Mouse (Mus musculus) stomach, embryonic 14.5 days (tissue): ENCODE measurements around the gene 6330409D20Rik. TPM values are rescaled to one million over a fixed set of nuclear protein-coding genes. Genes with fewer than 3 reads are reported as not detected.

ENCODE experiments used
- ATAC-seq: fragments of 200-750 bp; cut with Nextera tagmentation; 2 replicates; pipeline ENCODE4 v1.8.0; 2017; ENCODE audit warnings: low read depth, moderate TSS enrichment; ENCODE audit not compliant: insufficient number of reproducible peaks, insufficient read depth, low FRiP score
- H3K27ac ChIP-seq: fragments of 300-500 bp; sonication (generic); 2 replicates; pipeline ENCODE4 v1.5.1; 2014; ENCODE audit warnings: mild to moderate bottlenecking, low read length, moderate library complexity, mixed read lengths
- H3K27me3 ChIP-seq: fragments of 300-500 bp; sonication (generic); 2 replicates; pipeline ENCODE4 v1.6.1; 2014; ENCODE audit warnings: low read length, control low read depth, mixed read lengths; ENCODE audit not compliant: control insufficient read depth, insufficient read depth
- H3K36me3 ChIP-seq: fragments of 300-500 bp; sonication (generic); 2 replicates; pipeline ENCODE4 v1.6.1; 2014; ENCODE audit warnings: mild to moderate bottlenecking, control low read depth, low read length, moderate library complexity, mixed read lengths; ENCODE audit not compliant: control insufficient read depth, insufficient read depth
- H3K4me1 ChIP-seq: fragments of 300-500 bp; sonication (generic); 2 replicates; pipeline ENCODE4 v1.6.1; 2014; ENCODE audit warnings: low read length, control low read depth, mixed read lengths; ENCODE audit not compliant: control insufficient read depth, insufficient read depth
- H3K4me2 ChIP-seq: fragments of 300-500 bp; sonication (generic); replicated peaks from 2 replicates; pipeline ENCODE4 v1.6.1; 2014; ENCODE audit warnings: low read depth, low read length, control low read depth
- H3K4me3 ChIP-seq: fragments of 300-500 bp; sonication (generic); 2 replicates; pipeline ENCODE4 v1.5.1; 2014; ENCODE audit warnings: low read depth, low read length, control low read depth
- H3K9ac ChIP-seq: fragments of 300-500 bp; sonication (generic); replicated peaks from 2 replicates; pipeline ENCODE4 v1.6.1; 2014; ENCODE audit warnings: low read depth, mild to moderate bottlenecking, control low read depth, low read length, moderate library complexity, mixed read lengths
- H3K9me3 ChIP-seq: fragments of 300-500 bp; sonication (generic); 2 replicates; pipeline ENCODE4 v1.6.1; 2016; ENCODE audit warnings: low read depth, low read length, control low read depth; ENCODE audit not compliant: control insufficient read depth
- WGBS: fragments of 180-500 bp; shearing (Covaris S2); extraction: QIAGEN DNeasy Blood & Tissue Kit; methylation state at CpG from one replicate; pipeline ENCODE4 v1.1.7; 2014; 5-methylcytosine and 5-hydroxymethylcytosine counted together
- polyA plus RNA-seq: library from polyadenylated mRNA; unstranded; fragments of >200 nt; fragmentation: Nextera tagmentation; extraction: Ambion mirVana; gene quantifications from 2 replicates; pipeline ENCODE4 v1.2.1, GENCODE M21; 2014

Gene 6330409D20Rik
- polyA plus RNA-seq, 1 experiment from 2014 or later: 0.67 TPM

GRCm38 (mm10) chr2:32709521-32710137 is 31.2 kb downstream of the 6330409D20Rik start:
- Histone ChIP-seq H3K27ac (no peak overlapping the region), H3K36me3 (peaks cover 50% of the 10 kb centered on the region), H3K27me3 (no peaks in the 10 kb centered on the region), H3K9ac (no peak overlapping the region), H3K4me3 (no peak overlapping the region), H3K9me3 (no peaks in the 10 kb centered on the region), H3K4me2 (no peak overlapping the region), H3K4me1 (peaks cover 16% of the 10 kb centered on the region)
- 94% methylated on average over 20 of the region's 20 CpGs for WGBS
- no peak for ATAC-seq

GRCm38 (mm10) chr2:32708643-32709042 is 32.2 kb downstream of the 6330409D20Rik start:
- no peak for ATAC-seq
- WGBS: 41% methylated on average over 3 of the region's 3 CpGs
- no peak overlapping the region for H3K4me3 ChIP-seq
- no peak overlapping the region for H3K27ac ChIP-seq
- H3K4me2 ChIP-seq: no peak overlapping the region
- H3K9me3 ChIP-seq: no peaks in the 10 kb centered on the region
- H3K4me1 ChIP-seq: peaks cover 6% of the 10 kb centered on the region
- H3K9ac ChIP-seq: no peak overlapping the region
- H3K27me3 ChIP-seq: no peaks in the 10 kb centered on the region
- peaks cover 53% of the 10 kb centered on the region for H3K36me3 ChIP-seq

GRCm38 (mm10) chr2:32706971-32707370 is 33.8 kb downstream of the 6330409D20Rik start:
- H3K4me2 ChIP-seq: no peak overlapping the region
- no peaks in the 10 kb centered on the region for H3K27me3 ChIP-seq
- H3K9ac ChIP-seq: no peak overlapping the region
- WGBS: 91% methylated on average over 6 of the region's 6 CpGs
- no peak overlapping the region for H3K27ac ChIP-seq
- H3K9me3 ChIP-seq: no peaks in the 10 kb centered on the region
- H3K4me3 ChIP-seq: no peak overlapping the region
- ATAC-seq: no peak
- H3K36me3 ChIP-seq: peaks cover 57% of the 10 kb centered on the region
- H3K4me1 ChIP-seq: peaks cover 6% of the 10 kb centered on the region

- H3K27ac ChIP-seq: no peak overlapping the region
Measured at GRCm38 (mm10) chr2:32705018-32705417, 35.8 kb downstream of the 6330409D20Rik start.

GRCm38 (mm10) chr2:32704021-32704421 is 36.8 kb downstream of the 6330409D20Rik start, which contains the start of gene Fpgs:
Fpgs (minus strand) TSS chr2:32704145.
- Histone ChIP-seq H3K27ac (no peak within 1 kb of the TSS), H3K9ac (no peak within 1 kb of the TSS), H3K4me1 (no peaks in the 10 kb centered on the region), H3K36me3 (peaks cover 44% of the 10 kb centered on the region), H3K4me3 (no peak within 1 kb of the TSS), H3K9me3 (no peaks in the 10 kb centered on the region), H3K27me3 (no peaks in the 10 kb centered on the region), H3K4me2 (no peak within 1 kb of the TSS)
- no peak for ATAC-seq
- WGBS: 61% methylated on average over 2 of the region's 2 CpGs

More at GRCm38 (mm10) chr2:32705018-32705417, 35.8 kb downstream of the 6330409D20Rik start:
- Histone ChIP-seq H3K4me2 (no peak overlapping the region), H3K36me3 (peaks cover 54% of the 10 kb centered on the region), H3K4me1 (no peaks in the 10 kb centered on the region), H3K9me3 (no peaks in the 10 kb centered on the region), H3K9ac (no peak overlapping the region), H3K27me3 (no peaks in the 10 kb centered on the region), H3K4me3 (no peak overlapping the region)
- WGBS: 86% methylated on average over 7 of the region's 7 CpGs
- ATAC-seq: no peak

GRCm38 (mm10) chr2:32703046-32703445 is 37.8 kb downstream of the 6330409D20Rik start:
- no peak overlapping the region for H3K27ac ChIP-seq

GRCm38 (mm10) chr2:32700966-32701743 is 39.7 kb downstream of the 6330409D20Rik start:
- Histone ChIP-seq H3K36me3 (peaks cover 21% of the 10 kb centered on the region), H3K4me3 (no peak overlapping the region), H3K9ac (no peak overlapping the region), H3K27me3 (no peaks in the 10 kb centered on the region), H3K4me1 (no peaks in the 10 kb centered on the region), H3K9me3 (no peaks in the 10 kb centered on the region), H3K27ac (no peak overlapping the region), H3K4me2 (no peak overlapping the region)
- WGBS: 82% methylated on average over 14 of the region's 14 CpGs
- no peak for ATAC-seq

More at GRCm38 (mm10) chr2:32703046-32703445, 37.8 kb downstream of the 6330409D20Rik start:
- no peak overlapping the region for H3K9ac ChIP-seq
- no peak for ATAC-seq
- peaks cover 38% of the 10 kb centered on the region for H3K36me3 ChIP-seq
- 93% methylated on average over 8 of the region's 8 CpGs for WGBS
- no peaks in the 10 kb centered on the region for H3K27me3 ChIP-seq
- no peak overlapping the region for H3K4me3 ChIP-seq
- H3K9me3 ChIP-seq: no peaks in the 10 kb centered on the region
- no peak overlapping the region for H3K4me2 ChIP-seq
- no peaks in the 10 kb centered on the region for H3K4me1 ChIP-seq

GRCm38 (mm10) chr2:32699680-32700079 is 41.1 kb downstream of the 6330409D20Rik start:
- no peak for ATAC-seq
- Histone ChIP-seq H3K4me2 (no peak overlapping the region), H3K4me3 (no peak overlapping the region), H3K36me3 (peaks cover 7% of the 10 kb centered on the region; the same call in 1 of the 2 replicates), H3K4me1 (no peaks in the 10 kb centered on the region), H3K27ac (no peak overlapping the region), H3K27me3 (no peaks in the 10 kb centered on the region), H3K9me3 (no peaks in the 10 kb centered on the region), H3K9ac (no peak overlapping the region)
- WGBS: 82% methylated on average over 6 of the region's 6 CpGs
